Mouse (Mus musculus): Measurements from ENCODE around the gene Parp4.
A peak's percentile ranks its signal among the peaks of the same experiment; 100 is the strongest.

Parp4 gene

GRCm38 (mm10) chr14:56575416-56575815 lies at the start of gene Parp4, which contains the start of gene Cenpj:
Gene Parp4 (plus strand): TSS chr14:56575619.
Gene Cenpj (minus strand): TSS chr14:56575425.
- peak; percentile 90 for DNase-seq

GRCm38 (mm10) chr14:56530788-56531187 lies 44.6 kb upstream of the Parp4 start:
- no peak for DNase-seq

GRCm38 (mm10) chr14:56544946-56545345 lies 30.5 kb upstream of the Parp4 start:
- no peak for DNase-seq

- no peak for DNase-seq
Measured at GRCm38 (mm10) chr14:56545491-56545890, 29.9 kb upstream of the Parp4 start.

GRCm38 (mm10) chr14:56550960-56551359 lies 24.5 kb upstream of the Parp4 start:
- DNase-seq: no peak

- DNase-seq: no peak
Measured at GRCm38 (mm10) chr14:56552924-56553323, 22.5 kb upstream of the Parp4 start.

- DNase-seq: no peak
Measured at GRCm38 (mm10) chr14:56553331-56553730, 22.1 kb upstream of the Parp4 start.

- no peak for DNase-seq
Measured at GRCm38 (mm10) chr14:56554716-56555115, 20.7 kb upstream of the Parp4 start.

GRCm38 (mm10) chr14:56559134-56559533 lies 16.3 kb upstream of the Parp4 start:
- DNase-seq: no peak

GRCm38 (mm10) chr14:56567476-56567875 lies 7.9 kb upstream of the Parp4 start:
- no peak for DNase-seq

- DNase-seq: no peak
Measured at GRCm38 (mm10) chr14:56569041-56569440, 6.4 kb upstream of the Parp4 start.

- peak; percentile 96 for DNase-seq
Measured at GRCm38 (mm10) chr14:56571310-56572093, 3.9 kb upstream of the Parp4 start.

- no peak for DNase-seq
Measured at GRCm38 (mm10) chr14:56572546-56572945, 2.9 kb upstream of the Parp4 start.

GRCm38 (mm10) chr14:56575969-56576901 lies 816 bp downstream of the Parp4 start:
- no peak for DNase-seq

- DNase-seq: no peak
Measured at GRCm38 (mm10) chr14:56579011-56579410, 3.6 kb downstream of the Parp4 start.

- no peak for DNase-seq
Measured at GRCm38 (mm10) chr14:56581117-56581516, 5.7 kb downstream of the Parp4 start.

GRCm38 (mm10) chr14:56582294-56582693 lies 6.9 kb downstream of the Parp4 start:
- DNase-seq: no peak

GRCm38 (mm10) chr14:56592191-56592590 lies 16.8 kb downstream of the Parp4 start:
- DNase-seq: no peak

GRCm38 (mm10) chr14:56594811-56595210 lies 19.4 kb downstream of the Parp4 start:
- no peak for DNase-seq

GRCm38 (mm10) chr14:56598759-56599158 lies 23.3 kb downstream of the Parp4 start:
- DNase-seq: peak; percentile 73

- no peak for DNase-seq
Measured at GRCm38 (mm10) chr14:56602069-56602468, 26.6 kb downstream of the Parp4 start.

- no peak for DNase-seq
Measured at GRCm38 (mm10) chr14:56604438-56604837, 29.0 kb downstream of the Parp4 start.

GRCm38 (mm10) chr14:56605136-56605535 lies 29.7 kb downstream of the Parp4 start:
- no peak for DNase-seq

GRCm38 (mm10) chr14:56613212-56613611 lies 37.8 kb downstream of the Parp4 start:
- no peak for DNase-seq
